Mouse (Mus musculus) hindbrain, embryonic 12.5 days (tissue): ENCODE results near the gene Olfr896-ps1. TPM values are rescaled to one million over a fixed set of nuclear protein-coding genes. Genes with fewer than 3 reads are reported as not detected.

Experiments
- ATAC-seq: fragments of 200-750 bp; cut with Nextera tagmentation; 2 replicates; pipeline ENCODE4 v1.8.0; 2017; ENCODE audit warnings: moderate TSS enrichment; ENCODE audit not compliant: low FRiP score
- H3K27ac ChIP-seq: fragments of 300-500 bp; sonication (generic); 2 replicates; pipeline ENCODE4 v1.5.1; 2016; ENCODE audit warnings: mild to moderate bottlenecking
- H3K27me3 ChIP-seq: fragments of 300-500 bp; sonication (generic); 2 replicates; pipeline ENCODE4 v1.6.1; 2016; ENCODE audit warnings: mild to moderate bottlenecking
- H3K36me3 ChIP-seq: fragments of 300-500 bp; sonication (generic); 2 replicates; pipeline ENCODE4 v1.6.1; 2016; ENCODE audit warnings: mild to moderate bottlenecking
- H3K4me1 ChIP-seq: fragments of 300-500 bp; sonication (generic); 2 replicates; pipeline ENCODE4 v1.6.1; 2016
- H3K4me2 ChIP-seq: fragments of 300-500 bp; sonication (generic); replicated peaks from 2 replicates; pipeline ENCODE4 v1.6.1; 2016; ENCODE audit warnings: mild to moderate bottlenecking
- H3K4me3 ChIP-seq: fragments of 300-500 bp; sonication (generic); 2 replicates; pipeline ENCODE4 v1.5.1; 2016; ENCODE audit warnings: mild to moderate bottlenecking
- H3K9ac ChIP-seq: fragments of 300-500 bp; sonication (generic); 2 replicates; pipeline ENCODE4 v1.6.1; 2016; ENCODE audit warnings: mild to moderate bottlenecking, moderate library complexity
- H3K9me3 ChIP-seq: fragments of 300-500 bp; sonication (generic); replicated peaks from 2 replicates; pipeline ENCODE4 v1.6.1; 2016; ENCODE audit warnings: mild to moderate bottlenecking
- WGBS: fragments of 180-500 bp; shearing (Covaris S2); methylation state at CpG from one replicate; pipeline ENCODE4 v1.1.7; 2016; 5-methylcytosine and 5-hydroxymethylcytosine counted together
- polyA plus RNA-seq: library from polyadenylated mRNA; unstranded; fragments of >200 nt; fragmentation: Nextera tagmentation; extraction: Ambion mirVana; gene quantifications from 2 replicates; pipeline ENCODE4 v1.2.1, GENCODE M21; 2016

Gene Olfr896-ps1
- not detected in 2 replicates for polyA plus RNA-seq

DNA sequence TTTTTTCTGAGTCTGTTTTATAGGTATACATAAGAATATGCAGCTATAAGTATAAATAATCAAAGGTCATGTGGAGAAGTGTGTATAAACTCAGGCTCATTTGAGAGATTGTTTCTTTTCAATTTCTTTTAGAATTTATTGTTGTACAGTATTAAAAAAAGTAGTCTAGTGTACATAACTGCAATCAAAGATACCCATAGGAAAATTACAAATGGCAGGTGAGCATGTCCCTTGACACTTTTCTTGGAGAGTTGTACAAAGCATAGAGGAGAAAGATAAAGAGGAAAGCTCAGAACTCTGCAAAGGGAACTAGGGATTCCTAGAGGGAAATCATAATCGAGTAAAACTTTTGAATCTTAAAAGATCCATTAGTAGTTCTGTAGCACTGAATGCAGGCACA is at the start of gene Olfr896-ps1:
TSS of gene Olfr896-ps1 (plus strand) at position 301 of the 400 bp plus-strand sequence.
- no peaks in the 10 kb centered on the region for H3K27me3 ChIP-seq
- 88% methylated on average over 1 of the region's 1 CpGs for WGBS
- no peaks in the 10 kb centered on the region for H3K36me3 ChIP-seq
- no peaks in the 10 kb centered on the region for H3K4me1 ChIP-seq
- H3K9me3 ChIP-seq: no peaks in the 10 kb centered on the region
- ATAC-seq: no peak
- H3K27ac ChIP-seq: no peak within 1 kb of the TSS
- no peak within 1 kb of the TSS for H3K9ac ChIP-seq
- no peak within 1 kb of the TSS for H3K4me3 ChIP-seq
- H3K4me2 ChIP-seq: no peak within 1 kb of the TSS

DNA sequence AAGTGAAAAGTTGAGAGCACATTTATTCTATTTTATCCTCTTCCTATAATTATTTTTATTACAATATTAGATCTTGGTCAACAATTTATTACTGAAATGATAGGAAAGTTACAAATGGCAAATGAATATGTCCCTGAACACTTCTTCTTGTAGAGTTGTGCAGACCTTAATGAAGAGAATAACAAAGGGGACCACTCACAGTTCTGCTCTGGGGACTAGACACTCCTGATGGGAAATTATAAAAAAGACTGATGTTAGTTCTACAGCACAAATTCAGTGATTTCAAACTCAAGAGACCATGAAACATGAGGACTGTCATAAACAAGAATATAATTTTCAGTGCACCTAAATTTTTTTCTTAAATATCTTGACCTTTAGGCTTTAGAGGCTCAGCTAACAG is 38.4 kb upstream of the Olfr896-ps1 start, which contains the start of gene Olfr143:
TSS of gene Olfr143 (plus strand) at position 301 of the 400 bp plus-strand sequence.
- no peak within 1 kb of the TSS for H3K4me2 ChIP-seq
- no peaks in the 10 kb centered on the region for H3K36me3 ChIP-seq
- no peaks in the 10 kb centered on the region for H3K4me1 ChIP-seq
- H3K9me3 ChIP-seq: no peaks in the 10 kb centered on the region
- H3K9ac ChIP-seq: no peak within 1 kb of the TSS
- no peaks in the 10 kb centered on the region for H3K27me3 ChIP-seq
- H3K27ac ChIP-seq: no peak within 1 kb of the TSS
- no peak within 1 kb of the TSS for H3K4me3 ChIP-seq
- no peak for ATAC-seq

GRCm38 (mm10) chr9:38267551-38267950 is 23.4 kb upstream of the Olfr896-ps1 start, which contains the start of gene Olfr895:
Gene Olfr895 (plus strand): TSS chr9:38267851.
- no peaks in the 10 kb centered on the region for H3K27me3 ChIP-seq
- H3K4me3 ChIP-seq: no peak within 1 kb of the TSS
- no peak within 1 kb of the TSS for H3K9ac ChIP-seq
- no peak within 1 kb of the TSS for H3K4me2 ChIP-seq
- no peak for ATAC-seq
- no peaks in the 10 kb centered on the region for H3K4me1 ChIP-seq
- H3K9me3 ChIP-seq: no peaks in the 10 kb centered on the region
- H3K36me3 ChIP-seq: no peaks in the 10 kb centered on the region
- H3K27ac ChIP-seq: no peak within 1 kb of the TSS

DNA sequence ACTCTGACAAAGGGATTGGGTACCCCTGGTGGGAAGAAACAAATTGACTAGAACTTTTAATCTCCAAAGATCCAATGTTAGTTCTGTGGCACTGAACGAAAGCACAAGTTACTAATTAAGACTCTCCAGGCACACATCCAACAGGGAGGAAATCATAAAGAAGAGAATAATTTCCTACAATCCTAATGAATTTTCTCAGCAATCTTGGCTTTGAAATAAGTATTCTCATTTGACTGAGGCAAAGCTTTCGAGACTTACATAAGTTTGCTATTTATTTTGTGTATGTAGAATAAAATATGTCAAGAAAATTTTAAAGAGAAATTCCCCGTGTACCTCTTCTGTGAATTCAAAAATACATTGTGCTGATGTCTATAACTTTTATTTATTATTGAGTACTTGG is 37.9 kb downstream of the Olfr896-ps1 start, which contains the start of gene Olfr25:
TSS of gene Olfr25 (plus strand) at position 301 of the 400 bp plus-strand sequence.
- H3K4me3 ChIP-seq: no peak within 1 kb of the TSS

More for the DNA sequence above, 37.9 kb downstream of the Olfr896-ps1 start, which contains the start of gene Olfr25:
- H3K36me3 ChIP-seq: no peaks in the 10 kb centered on the region
- WGBS: 80% methylated on average over 3 of the region's 3 CpGs
- H3K9me3 ChIP-seq: no peaks in the 10 kb centered on the region
- ATAC-seq: no peak
- H3K4me1 ChIP-seq: no peaks in the 10 kb centered on the region
- H3K9ac ChIP-seq: no peak within 1 kb of the TSS
- H3K27me3 ChIP-seq: no peaks in the 10 kb centered on the region
- no peak within 1 kb of the TSS for H3K4me2 ChIP-seq
- H3K27ac ChIP-seq: no peak within 1 kb of the TSS

Other genes with a start within 250 kb of the Olfr896-ps1 start
- not detected in 2 replicates for gene Olfr884, start 244.6 kb upstream of the Olfr896-ps1 start, polyA plus RNA-seq
- not detected in 2 replicates for gene Olfr885, start 229.8 kb upstream of the Olfr896-ps1 start, polyA plus RNA-seq
- gene Olfr887, start 207.0 kb upstream of the Olfr896-ps1 start, polyA plus RNA-seq: not detected in 2 replicates
- not detected in 2 replicates for gene Olfr888, start 183.0 kb upstream of the Olfr896-ps1 start, polyA plus RNA-seq
- gene Olfr889, start 175.9 kb upstream of the Olfr896-ps1 start, polyA plus RNA-seq: 0.05 TPM in 1 of 2 replicates, not detected in the other
- not detected in 2 replicates for gene Olfr890, start 148.6 kb upstream of the Olfr896-ps1 start, polyA plus RNA-seq
- gene Olfr891, start 110.3 kb upstream of the Olfr896-ps1 start, polyA plus RNA-seq: not detected in 2 replicates
- not detected in 2 replicates for gene Olfr893, start 82.7 kb upstream of the Olfr896-ps1 start, polyA plus RNA-seq
- not detected in 2 replicates for gene Olfr894, start 73.1 kb upstream of the Olfr896-ps1 start, polyA plus RNA-seq
- not detected in 2 replicates for gene Olfr143, start 38.3 kb upstream of the Olfr896-ps1 start, polyA plus RNA-seq
- gene Olfr895, start 23.3 kb upstream of the Olfr896-ps1 start, polyA plus RNA-seq: not detected in 2 replicates
- gene Olfr25, start 38.0 kb downstream of the Olfr896-ps1 start, polyA plus RNA-seq: not detected in 2 replicates
- not detected in 2 replicates for gene Olfr898, start 57.3 kb downstream of the Olfr896-ps1 start, polyA plus RNA-seq
- gene Olfr250, start 75.8 kb downstream of the Olfr896-ps1 start, polyA plus RNA-seq: not detected in 2 replicates
- gene Olfr251, start 86.0 kb downstream of the Olfr896-ps1 start, polyA plus RNA-seq: not detected in 2 replicates
- not detected in 2 replicates for gene Olfr147, start 110.6 kb downstream of the Olfr896-ps1 start, polyA plus RNA-seq
- not detected in 2 replicates for gene Olfr901, start 138.3 kb downstream of the Olfr896-ps1 start, polyA plus RNA-seq
- gene Olfr902, start 156.5 kb downstream of the Olfr896-ps1 start, polyA plus RNA-seq: not detected in 2 replicates
- not detected in 2 replicates for gene Olfr904, start 172.0 kb downstream of the Olfr896-ps1 start, polyA plus RNA-seq
- gene Olfr905, start 180.0 kb downstream of the Olfr896-ps1 start, polyA plus RNA-seq: not detected in 2 replicates
- not detected in 2 replicates for gene Olfr906, start 196.0 kb downstream of the Olfr896-ps1 start, polyA plus RNA-seq
- gene Olfr907, start 204.7 kb downstream of the Olfr896-ps1 start, polyA plus RNA-seq: not detected in 2 replicates
- gene Olfr911-ps1, start 230.5 kb downstream of the Olfr896-ps1 start, polyA plus RNA-seq: not detected in 2 replicates
- not detected in 2 replicates for gene Olfr910, start 246.7 kb downstream of the Olfr896-ps1 start, polyA plus RNA-seq